Mouse (Mus musculus): ENCODE results near the gene Bbs12. TPM values are rescaled to one million over a fixed set of nuclear protein-coding genes. Genes with fewer than 3 reads are reported as not detected.

The Bbs12 gene
- polyA plus RNA-seq, 1 experiment: 0.14 TPM

GRCm38 (mm10) chr3:37325317-37326112 lies 13.2 kb downstream of the Bbs12 start:
- 76% methylated on average over 5 of the region's 5 CpGs for WGBS
- Histone ChIP-seq H3K27me3 (ENCODE audit: control insufficient read depth, insufficient read depth, low read length) (no peaks in the 10 kb centered on the region), H3K4me1 (ENCODE audit: control insufficient read depth, insufficient read depth, insufficient read length, low read length) (no peaks in the 10 kb centered on the region), H3K27ac (ENCODE audit: insufficient read depth, low read depth, low read length) (no peak overlapping the region), H3K36me3 (ENCODE audit: control insufficient read depth, insufficient read depth, low read length) (no peaks in the 10 kb centered on the region), H3K4me3 (ENCODE audit: low read depth, low read length) (no peak overlapping the region)
- TF ChIP-seq CTCF (IDR thresholded peaks at IDR 0.05; ENCODE audit: extremely low read depth, insufficient read length, insufficient replicate concordance, low read depth, low read length) (no peak), POLR2A (IDR thresholded peaks at IDR 0.05; ENCODE audit: low read depth, low read length) (no peak)

- H3K27ac ChIP-seq (ENCODE audit: insufficient read depth, low read depth, low read length): no peak overlapping the region
- no peak for TF ChIP-seq CTCF (IDR thresholded peaks at IDR 0.05; ENCODE audit: extremely low read depth, insufficient read length, insufficient replicate concordance, low read depth, low read length)
- TF ChIP-seq POLR2A (IDR thresholded peaks at IDR 0.05; ENCODE audit: low read depth, low read length): no peak
- 78% methylated on average over 3 of the region's 3 CpGs for WGBS
- no peaks in the 10 kb centered on the region for H3K27me3 ChIP-seq (ENCODE audit: control insufficient read depth, insufficient read depth, low read length)
- H3K36me3 ChIP-seq (ENCODE audit: control insufficient read depth, insufficient read depth, low read length): no peaks in the 10 kb centered on the region
- no peak overlapping the region for H3K4me3 ChIP-seq (ENCODE audit: low read depth, low read length)
- H3K4me1 ChIP-seq (ENCODE audit: control insufficient read depth, insufficient read depth, insufficient read length, low read length): no peaks in the 10 kb centered on the region
These were observed 14.3 kb downstream of the Bbs12 start for GRCm38 (mm10) chr3:37326627-37327026.

GRCm38 (mm10) chr3:37328489-37328888 lies 16.1 kb downstream of the Bbs12 start:
- WGBS: 59% methylated on average over 2 of the region's 2 CpGs
- no peaks in the 10 kb centered on the region for H3K36me3 ChIP-seq (ENCODE audit: control insufficient read depth, insufficient read depth, low read length)
- no peaks in the 10 kb centered on the region for H3K27me3 ChIP-seq (ENCODE audit: control insufficient read depth, insufficient read depth, low read length)
- H3K4me1 ChIP-seq (ENCODE audit: control insufficient read depth, insufficient read depth, insufficient read length, low read length): no peaks in the 10 kb centered on the region
- no peak overlapping the region for H3K27ac ChIP-seq (ENCODE audit: insufficient read depth, low read depth, low read length)
- no peak overlapping the region for H3K4me3 ChIP-seq (ENCODE audit: low read depth, low read length)
- TF ChIP-seq CTCF (IDR thresholded peaks at IDR 0.05; ENCODE audit: extremely low read depth, insufficient read length, insufficient replicate concordance, low read depth, low read length): no peak
- no peak for TF ChIP-seq POLR2A (IDR thresholded peaks at IDR 0.05; ENCODE audit: low read depth, low read length)

GRCm38 (mm10) chr3:37329963-37330362 lies 17.6 kb downstream of the Bbs12 start:
- 88% methylated on average over 1 of the region's 1 CpGs for WGBS
- H3K36me3 ChIP-seq (ENCODE audit: control insufficient read depth, insufficient read depth, low read length): no peaks in the 10 kb centered on the region
- no peaks in the 10 kb centered on the region for H3K27me3 ChIP-seq (ENCODE audit: control insufficient read depth, insufficient read depth, low read length)
- H3K4me3 ChIP-seq (ENCODE audit: low read depth, low read length): no peak overlapping the region
- no peak for TF ChIP-seq POLR2A (IDR thresholded peaks at IDR 0.05; ENCODE audit: low read depth, low read length)
- no peak for TF ChIP-seq CTCF (IDR thresholded peaks at IDR 0.05; ENCODE audit: extremely low read depth, insufficient read length, insufficient replicate concordance, low read depth, low read length)
- no peaks in the 10 kb centered on the region for H3K4me1 ChIP-seq (ENCODE audit: control insufficient read depth, insufficient read depth, insufficient read length, low read length)
- no peak overlapping the region for H3K27ac ChIP-seq (ENCODE audit: insufficient read depth, low read depth, low read length)

DNA sequence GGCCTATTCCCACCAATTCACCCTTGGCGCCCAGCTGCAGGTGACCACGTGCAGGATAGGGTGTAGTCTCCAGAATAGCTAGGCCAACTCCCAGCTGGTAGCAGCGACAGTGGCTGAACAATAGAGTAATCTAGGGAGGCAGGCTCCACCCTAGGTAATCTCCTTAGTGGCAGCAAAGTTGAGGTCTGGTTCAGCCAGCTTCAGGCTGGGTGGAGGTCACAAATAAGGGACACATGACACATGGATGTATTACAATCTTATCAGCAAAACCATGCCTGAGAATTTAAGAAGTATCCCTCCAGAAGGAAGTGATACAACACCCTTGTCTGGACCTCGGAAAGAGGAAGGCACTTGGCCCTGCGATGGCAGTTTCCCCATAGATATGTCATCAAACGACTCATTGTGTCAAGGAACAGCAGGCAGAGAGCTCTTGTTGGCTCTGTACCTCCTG lies 19.7 kb downstream of the Bbs12 start:
- Histone ChIP-seq H3K36me3 (ENCODE audit: control insufficient read depth, insufficient read depth, low read length) (no peaks in the 10 kb centered on the region), H3K27ac (ENCODE audit: insufficient read depth, low read depth, low read length) (no peak overlapping the region), H3K4me1 (ENCODE audit: control insufficient read depth, insufficient read depth, insufficient read length, low read length) (no peaks in the 10 kb centered on the region), H3K4me3 (ENCODE audit: low read depth, low read length) (no peak overlapping the region), H3K27me3 (ENCODE audit: control insufficient read depth, insufficient read depth, low read length) (no peaks in the 10 kb centered on the region)
- no peak for TF ChIP-seq CTCF (IDR thresholded peaks at IDR 0.05; ENCODE audit: extremely low read depth, insufficient read length, insufficient replicate concordance, low read depth, low read length)
- WGBS: 48% methylated on average over 6 of the region's 6 CpGs

- Histone ChIP-seq H3K27ac (ENCODE audit: insufficient read depth, low read depth, low read length) (no peak overlapping the region), H3K4me3 (ENCODE audit: low read depth, low read length) (no peak overlapping the region), H3K36me3 (ENCODE audit: control insufficient read depth, insufficient read depth, low read length) (no peaks in the 10 kb centered on the region), H3K27me3 (ENCODE audit: control insufficient read depth, insufficient read depth, low read length) (no peaks in the 10 kb centered on the region), H3K4me1 (ENCODE audit: control insufficient read depth, insufficient read depth, insufficient read length, low read length) (no peaks in the 10 kb centered on the region)
- WGBS: 88% methylated on average over 4 of the region's 4 CpGs
- TF ChIP-seq CTCF (IDR thresholded peaks at IDR 0.05; ENCODE audit: extremely low read depth, insufficient read length, insufficient replicate concordance, low read depth, low read length): no peak
- TF ChIP-seq POLR2A (IDR thresholded peaks at IDR 0.05; ENCODE audit: low read depth, low read length): no peak
These were observed 21.7 kb downstream of the Bbs12 start for GRCm38 (mm10) chr3:37334053-37334452.

GRCm38 (mm10) chr3:37341110-37341509 lies 28.8 kb downstream of the Bbs12 start:
- H3K27ac ChIP-seq (ENCODE audit: insufficient read depth, low read depth, low read length): no peak overlapping the region
- no peaks in the 10 kb centered on the region for H3K36me3 ChIP-seq (ENCODE audit: control insufficient read depth, insufficient read depth, low read length)
- 66% methylated on average over 5 of the region's 5 CpGs for WGBS
- H3K4me1 ChIP-seq (ENCODE audit: control insufficient read depth, insufficient read depth, insufficient read length, low read length): no peaks in the 10 kb centered on the region
- no peak overlapping the region for H3K4me3 ChIP-seq (ENCODE audit: low read depth, low read length)
- no peak for TF ChIP-seq POLR2A (IDR thresholded peaks at IDR 0.05; ENCODE audit: low read depth, low read length)
- peak; percentile 42; the same call in 1 of the 2 replicates for TF ChIP-seq CTCF (IDR thresholded peaks at IDR 0.05; ENCODE audit: extremely low read depth, insufficient read length, insufficient replicate concordance, low read depth, low read length)
- no peaks in the 10 kb centered on the region for H3K27me3 ChIP-seq (ENCODE audit: control insufficient read depth, insufficient read depth, low read length)
